Mouse (Mus musculus) lung, postnatal 0 days (tissue): Measurements from ENCODE around the gene Gm15737. TPM values are rescaled to one million over a fixed set of nuclear protein-coding genes. Genes with fewer than 3 reads are reported as not detected.

Experiments
- ATAC-seq: fragments of 200-750 bp; cut with Nextera tagmentation; 2 replicates; pipeline ENCODE4 v1.8.0; 2017; ENCODE audit warnings: moderate library complexity
- DNase-seq: peaks from one replicate; pipeline ENCODE4 v3.0.0-alpha.2; 2016; ENCODE audit warnings: low spot score
- H3K27ac ChIP-seq: fragments of 300-500 bp; sonication (generic); 2 replicates; pipeline ENCODE4 v1.5.1; 2014; ENCODE audit warnings: antibody characterized with exemption, mild to moderate bottlenecking, low read length, mixed read lengths
- H3K27me3 ChIP-seq: fragments of 300-500 bp; sonication (generic); replicated peaks from 2 replicates; pipeline ENCODE4 v1.6.1; 2014; ENCODE audit warnings: low read length, mixed read lengths; ENCODE audit not compliant: insufficient read depth
- H3K36me3 ChIP-seq: fragments of 300-500 bp; sonication (generic); 2 replicates; pipeline ENCODE4 v1.6.1; 2014; ENCODE audit warnings: low read length, mixed read lengths; ENCODE audit not compliant: insufficient read depth
- H3K4me1 ChIP-seq: fragments of 300-500 bp; sonication (generic); 2 replicates; pipeline ENCODE4 v1.6.1; 2014; ENCODE audit warnings: antibody characterized with exemption, low read depth, low read length, mixed read lengths; ENCODE audit not compliant: insufficient read depth
- H3K4me2 ChIP-seq: fragments of 300-500 bp; sonication (generic); replicated peaks from 2 replicates; pipeline ENCODE4 v1.6.1; 2014; ENCODE audit warnings: low read depth, mild to moderate bottlenecking, low read length, moderate library complexity, mixed read lengths
- H3K4me3 ChIP-seq: fragments of 300-500 bp; sonication (generic); 2 replicates; pipeline ENCODE4 v1.5.1; 2014; ENCODE audit warnings: low read depth, low read length
- H3K9ac ChIP-seq: fragments of 300-500 bp; sonication (generic); replicated peaks from 2 replicates; pipeline ENCODE4 v1.6.1; 2014; ENCODE audit warnings: low read depth, mild to moderate bottlenecking
- H3K9me3 ChIP-seq: fragments of 300-500 bp; sonication (generic); 2 replicates; pipeline ENCODE4 v1.6.1; 2016; ENCODE audit warnings: low read length, mixed read lengths
- CTCF ChIP-seq: IDR thresholded peaks from 2 replicates; pipeline ENCODE4 v1.5.1; 2016; ENCODE audit warnings: antibody characterized with exemption, mild to moderate bottlenecking
- EP300 ChIP-seq: IDR thresholded peaks from 2 replicates; pipeline ENCODE4 v1.6.1; 2016; ENCODE audit warnings: antibody characterized with exemption, mild to moderate bottlenecking, control low read depth
- WGBS: fragments of 180-500 bp; shearing (Covaris S2); extraction: QIAGEN DNeasy Blood & Tissue Kit; methylation state at CpG from one replicate; pipeline ENCODE4 v1.1.7; 2014; 5-methylcytosine and 5-hydroxymethylcytosine counted together
- polyA plus RNA-seq: library from polyadenylated mRNA; unstranded; fragments of >200 nt; fragmentation: Nextera tagmentation; extraction: Ambion mirVana; gene quantifications from 2 replicates; pipeline ENCODE4 v1.2.1, GENCODE M21; 2015

Gm15737 gene
- polyA plus RNA-seq, 1 experiment from 2014 or later = 0.05 TPM

- no peak for DNase-seq
- Histone ChIP-seq H3K4me1 (0 out of 2 replicates have a peak, but pooled peaks cover 3% of the 10 kb centered on the region), H3K36me3 (peaks cover 5% of the 10 kb centered on the region; the same call in 1 of the 2 replicates), H3K27ac (no peak overlapping the region), H3K9ac (no peak overlapping the region), H3K9me3 (no peaks in the 10 kb centered on the region), H3K4me3 (no peak overlapping the region), H3K4me2 (no peak overlapping the region), H3K27me3 (no peaks in the 10 kb centered on the region)
- WGBS = 96% methylated on average over 2 of the region's 2 CpGs
- TF ChIP-seq CTCF (no peak), EP300 (no peak)
- ATAC-seq = no peak
These were observed 38.1 kb upstream of the Gm15737 start for GRCm38 (mm10) chr6:92831106-92831505.

GRCm38 (mm10) chr6:92842000-92842399 is 27.2 kb upstream of the Gm15737 start:
- peaks cover 6% of the 10 kb centered on the region; the same call in 1 of the 2 replicates for H3K4me1 ChIP-seq
- no peak for TF ChIP-seq EP300
- no peak for TF ChIP-seq CTCF
- no peak overlapping the region for H3K27ac ChIP-seq
- no peaks in the 10 kb centered on the region; the same call in 1 of the 2 replicates for H3K36me3 ChIP-seq
- DNase-seq = no peak
- H3K4me2 ChIP-seq = no peak overlapping the region
- no peak for ATAC-seq
- no peaks in the 10 kb centered on the region for H3K27me3 ChIP-seq
- no peak overlapping the region for H3K4me3 ChIP-seq
- no peaks in the 10 kb centered on the region for H3K9me3 ChIP-seq
- 24% methylated on average over 2 of the region's 2 CpGs for WGBS
- H3K9ac ChIP-seq = no peak overlapping the region

DNA sequence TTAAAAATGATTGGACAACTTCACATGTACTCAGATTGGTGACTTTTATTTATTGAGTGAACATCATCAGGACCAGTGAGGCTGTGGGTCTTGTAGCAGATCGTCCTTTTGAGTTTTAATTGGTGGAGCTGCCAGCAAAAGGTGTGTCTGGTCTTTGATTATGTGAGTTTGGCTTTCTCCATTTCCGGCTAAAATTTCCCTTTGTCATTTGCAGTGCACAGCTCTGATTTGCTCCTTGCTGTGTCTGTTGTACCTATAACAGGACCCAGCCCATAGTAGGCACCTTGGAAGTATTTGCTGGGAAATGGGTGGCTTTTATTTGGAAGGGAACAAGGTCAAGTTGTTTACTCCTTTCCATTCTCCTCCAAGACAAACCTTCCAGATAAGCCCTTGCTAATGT is 25.7 kb upstream of the Gm15737 start:
- peaks cover 6% of the 10 kb centered on the region; the same call in 1 of the 2 replicates for H3K4me1 ChIP-seq
- no peak overlapping the region for H3K9ac ChIP-seq
- no peak overlapping the region for H3K27ac ChIP-seq
- no peak for DNase-seq
- no peak overlapping the region for H3K4me3 ChIP-seq
- WGBS = 82% methylated on average over 2 of the region's 2 CpGs
- H3K27me3 ChIP-seq = no peaks in the 10 kb centered on the region
- H3K36me3 ChIP-seq = no peaks in the 10 kb centered on the region; the same call in 1 of the 2 replicates
- no peaks in the 10 kb centered on the region for H3K9me3 ChIP-seq
- TF ChIP-seq EP300 (no peak), CTCF (no peak)
- ATAC-seq = no peak
- H3K4me2 ChIP-seq = no peak overlapping the region

DNA sequence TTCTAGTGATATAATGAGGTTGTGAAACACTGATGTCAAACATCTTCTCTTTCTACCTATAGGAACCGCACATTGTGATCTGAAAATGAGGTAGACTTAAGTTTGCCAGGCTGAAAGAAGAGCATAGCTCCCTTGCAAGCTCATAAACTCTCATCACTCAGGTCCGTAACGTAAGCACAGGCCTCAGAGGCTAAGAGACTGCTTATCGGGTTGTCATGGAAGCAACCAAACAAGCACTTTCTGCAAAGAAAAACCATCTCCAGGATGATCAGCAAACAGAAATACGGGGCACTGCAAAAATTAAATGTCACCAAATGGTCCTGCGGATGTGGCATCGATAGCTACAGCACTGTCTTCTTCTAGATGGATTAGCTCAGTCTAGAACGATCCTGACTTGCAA is 23.3 kb upstream of the Gm15737 start:
- H3K4me2 ChIP-seq = no peak overlapping the region
- H3K27me3 ChIP-seq = no peaks in the 10 kb centered on the region
- H3K4me1 ChIP-seq = peaks cover 6% of the 10 kb centered on the region; the same call in 1 of the 2 replicates
- peaks cover 8% of the 10 kb centered on the region for H3K36me3 ChIP-seq
- H3K4me3 ChIP-seq = no peak overlapping the region
- H3K9me3 ChIP-seq = no peaks in the 10 kb centered on the region
- no peak overlapping the region for H3K9ac ChIP-seq
- H3K27ac ChIP-seq = no peak overlapping the region
- peak; percentile 39 for DNase-seq
- 68% methylated on average over 8 of the region's 8 CpGs for WGBS
- no peak for ATAC-seq
- TF ChIP-seq CTCF (no peak), EP300 (no peak)

GRCm38 (mm10) chr6:92846614-92847013 is 22.5 kb upstream of the Gm15737 start:
- Histone ChIP-seq H3K36me3 (peaks cover 8% of the 10 kb centered on the region), H3K27ac (no peak overlapping the region), H3K4me3 (no peak overlapping the region), H3K4me1 (peaks cover 9% of the 10 kb centered on the region; the same call in 1 of the 2 replicates), H3K9me3 (no peaks in the 10 kb centered on the region), H3K9ac (no peak overlapping the region), H3K27me3 (no peaks in the 10 kb centered on the region), H3K4me2 (no peak overlapping the region)
- ATAC-seq = no peak
- DNase-seq = no peak
- no peak for TF ChIP-seq EP300
- TF ChIP-seq CTCF = no peak
- 55% methylated on average over 4 of the region's 4 CpGs for WGBS

DNA sequence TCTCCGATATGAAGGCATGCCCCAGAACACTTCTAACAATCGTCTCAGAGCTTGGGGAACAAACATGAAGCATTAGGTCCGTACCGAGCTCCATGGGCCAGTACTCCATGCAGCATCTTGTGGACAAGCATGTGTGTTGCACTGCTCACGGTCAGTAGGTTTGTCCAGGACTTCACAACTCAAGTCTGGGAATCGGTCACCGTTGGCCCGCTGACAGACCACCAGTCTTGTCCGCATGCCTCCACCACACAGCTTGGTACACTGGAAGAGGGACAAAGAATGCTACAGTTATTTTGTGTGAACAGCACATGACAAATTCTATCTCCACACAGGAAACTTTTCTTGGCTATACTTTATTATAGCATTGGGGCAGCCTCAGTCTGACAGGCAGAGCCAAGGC is 19.9 kb upstream of the Gm15737 start:
- H3K27ac ChIP-seq = 0 out of 2 replicates have a peak overlapping the region, but pooled peaks have one; percentile 16
- no peak for TF ChIP-seq EP300
- TF ChIP-seq CTCF = peak; percentile 20; the same call in 1 of the 2 replicates
- H3K4me1 ChIP-seq = peaks cover 13% of the 10 kb centered on the region; the same call in 1 of the 2 replicates
- peaks cover 8% of the 10 kb centered on the region; the same call in 1 of the 2 replicates for H3K36me3 ChIP-seq
- WGBS = 85% methylated on average over 9 of the region's 9 CpGs
- H3K9me3 ChIP-seq = no peaks in the 10 kb centered on the region
- no peak overlapping the region for H3K4me3 ChIP-seq
- H3K27me3 ChIP-seq = no peaks in the 10 kb centered on the region
- no peak overlapping the region for H3K9ac ChIP-seq
- H3K4me2 ChIP-seq = no peak overlapping the region
- no peak for DNase-seq
- no peak for ATAC-seq
